Mouse (Mus musculus) cerebellum, adult 11-12 months (tissue): ENCODE results near the gene Sox18.

Experiments
- DNase-seq: peaks from one replicate; pipeline ENCODE4 v3.0.0; 2022

Gene Sox18

GRCm38 (mm10) chr2:181645666-181646065 is 25.8 kb downstream of the Sox18 start:
- DNase-seq, result no peak

- no peak for DNase-seq
Measured at GRCm38 (mm10) chr2:181644361-181644760, 27.1 kb downstream of the Sox18 start.

GRCm38 (mm10) chr2:181635865-181636264 is 35.6 kb downstream of the Sox18 start:
- DNase-seq, result no peak

- peak; percentile 67 for DNase-seq
Measured at GRCm38 (mm10) chr2:181632624-181633023, 38.8 kb downstream of the Sox18 start.

- no peak for DNase-seq
Measured at GRCm38 (mm10) chr2:181628471-181628870, 43.0 kb downstream of the Sox18 start.

GRCm38 (mm10) chr2:181623401-181623800 is 48.0 kb downstream of the Sox18 start:
- DNase-seq, result no peak
